Mouse (Mus musculus): ENCODE data around the gene Ticrr. TPM values are rescaled to one million over a fixed set of nuclear protein-coding genes. Genes with fewer than 3 reads are reported as not detected.
A peak's percentile ranks its signal among the peaks of the same experiment; 100 is the strongest.

Ticrr gene
- total and polyA plus RNA-seq, 2 experiments: under 0.01 to 0.04 TPM

DNA sequence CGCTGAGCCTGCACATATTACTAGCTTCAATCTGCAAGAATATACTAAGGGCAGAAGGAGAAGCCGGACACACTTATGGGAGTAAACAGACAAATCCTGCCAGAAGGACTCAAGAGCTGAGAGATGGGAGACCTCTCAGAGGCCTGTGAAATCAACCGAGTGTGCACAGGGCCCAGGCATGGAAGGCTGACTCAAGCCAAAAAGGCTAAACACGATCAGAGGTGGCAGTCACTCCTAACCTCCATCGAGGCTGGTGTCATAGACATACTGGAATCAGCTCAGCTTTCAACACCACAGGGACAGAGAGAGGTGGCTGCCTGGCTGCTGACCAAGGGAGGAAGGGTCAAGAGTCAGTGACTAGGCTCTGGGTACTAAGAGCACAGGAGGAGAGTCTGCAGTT lies 45.2 kb downstream of the Ticrr start:
- Histone ChIP-seq H3K9ac (ENCODE audit: low read depth, low read length) (no peak overlapping the region), H3K79me2 (ENCODE audit: control insufficient read depth, insufficient read depth, low read length) (no peaks in the 10 kb centered on the region), H3K4me1 (ENCODE audit: control insufficient read depth, insufficient read depth, low read length) (no peaks in the 10 kb centered on the region), H3K27ac (replicated peaks; ENCODE audit: insufficient read depth, low read depth, low read length) (no peak overlapping the region), H3K4me3 (ENCODE audit: insufficient read depth, low read depth, low read length) (no peak overlapping the region), H3K36me3 (ENCODE audit: control insufficient read depth, insufficient read depth, low read length) (no peaks in the 10 kb centered on the region), H3K27me3 (ENCODE audit: control insufficient read depth, insufficient read depth, low read length) (0 out of 2 replicates have a peak, but pooled peaks cover 3% of the 10 kb centered on the region)
- WGBS: 61% methylated on average over 5 of the region's 5 CpGs
- no peak for DNase-seq (ENCODE audit: extremely low read depth, low read depth, low spot score)
- TF ChIP-seq POLR2A (IDR thresholded peaks at IDR 0.05; ENCODE audit: extremely low read depth, insufficient read depth, low read length): no peak
- no peak for TF ChIP-seq CTCF (IDR thresholded peaks at IDR 0.05; ENCODE audit: low read depth, low read length)

DNA sequence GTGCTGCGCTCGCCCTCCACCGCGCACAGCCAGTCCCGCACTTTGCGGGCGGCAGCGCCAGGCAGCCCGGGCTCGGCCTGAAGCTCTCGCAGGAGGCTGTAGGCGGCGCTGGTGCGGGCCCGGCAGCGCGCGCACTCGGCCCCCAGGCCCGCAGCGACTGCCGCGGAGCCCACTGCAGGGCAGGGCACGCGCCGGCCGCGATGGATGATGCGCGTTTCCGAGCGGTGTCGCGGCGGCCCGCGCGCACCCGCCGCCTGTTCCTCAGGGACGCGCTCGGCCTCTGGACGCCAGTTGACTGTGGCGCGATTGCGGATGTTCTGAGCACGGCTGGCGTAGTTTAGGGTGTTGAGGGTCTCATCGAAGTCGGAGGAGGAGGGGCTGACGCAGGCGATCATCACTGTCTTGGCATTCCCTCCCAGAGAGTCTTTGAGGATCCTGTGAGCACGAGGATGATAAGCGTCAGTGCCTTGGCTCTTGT lies 50.2 kb downstream of the Ticrr start:
- Histone ChIP-seq H3K4me3 (ENCODE audit: insufficient read depth, low read depth, low read length) (peak overlapping the region; percentile 19; the same call in 1 of the 2 replicates), H3K4me1 (ENCODE audit: control insufficient read depth, insufficient read depth, low read length) (no peaks in the 10 kb centered on the region), H3K79me2 (ENCODE audit: control insufficient read depth, insufficient read depth, low read length) (no peaks in the 10 kb centered on the region), H3K36me3 (ENCODE audit: control insufficient read depth, insufficient read depth, low read length) (no peaks in the 10 kb centered on the region), H3K9ac (ENCODE audit: low read depth, low read length) (no peak overlapping the region), H3K27ac (replicated peaks; ENCODE audit: insufficient read depth, low read depth, low read length) (no peak overlapping the region), H3K27me3 (ENCODE audit: control insufficient read depth, insufficient read depth, low read length) (0 out of 2 replicates have a peak, but pooled peaks cover 4% of the 10 kb centered on the region)
- no peak for TF ChIP-seq CTCF (IDR thresholded peaks at IDR 0.05; ENCODE audit: low read depth, low read length)
- TF ChIP-seq POLR2A (IDR thresholded peaks at IDR 0.05; ENCODE audit: extremely low read depth, insufficient read depth, low read length): no peak
- DNase-seq (ENCODE audit: extremely low read depth, low read depth, low spot score): no peak
- WGBS: 9% methylated on average over 55 of the region's 55 CpGs

DNA sequence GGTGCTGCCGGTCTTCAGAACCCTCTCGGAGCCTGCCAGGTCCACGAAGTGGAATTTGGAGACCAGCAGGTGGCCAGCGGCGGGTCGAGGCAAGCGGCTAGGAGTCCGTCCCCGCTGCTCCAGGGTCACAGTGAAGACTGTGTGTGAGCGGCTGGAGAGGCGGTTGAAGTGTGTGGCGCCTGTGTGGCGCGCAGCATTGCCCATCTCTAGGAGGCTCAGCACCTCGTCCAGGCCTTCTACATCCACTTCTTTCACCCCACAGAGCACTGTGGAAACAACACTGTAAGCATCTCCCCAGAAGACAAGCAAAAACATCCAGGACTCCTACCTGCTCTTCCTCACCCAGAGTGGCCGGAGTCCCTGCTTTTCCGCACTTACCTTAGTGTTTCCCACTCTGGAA lies 50.8 kb downstream of the Ticrr start:
- H3K79me2 ChIP-seq (ENCODE audit: control insufficient read depth, insufficient read depth, low read length): no peaks in the 10 kb centered on the region
- H3K9ac ChIP-seq (ENCODE audit: low read depth, low read length): no peak overlapping the region
- no peaks in the 10 kb centered on the region for H3K4me1 ChIP-seq (ENCODE audit: control insufficient read depth, insufficient read depth, low read length)
- no peaks in the 10 kb centered on the region for H3K36me3 ChIP-seq (ENCODE audit: control insufficient read depth, insufficient read depth, low read length)
- no peak overlapping the region for H3K4me3 ChIP-seq (ENCODE audit: insufficient read depth, low read depth, low read length)
- no peak for TF ChIP-seq POLR2A (IDR thresholded peaks at IDR 0.05; ENCODE audit: extremely low read depth, insufficient read depth, low read length)
- TF ChIP-seq CTCF (IDR thresholded peaks at IDR 0.05; ENCODE audit: low read depth, low read length): no peak
- no peak for DNase-seq (ENCODE audit: extremely low read depth, low read depth, low spot score)
- H3K27ac ChIP-seq (replicated peaks; ENCODE audit: insufficient read depth, low read depth, low read length): no peak overlapping the region
- 0 out of 2 replicates have a peak, but pooled peaks cover 4% of the 10 kb centered on the region for H3K27me3 ChIP-seq (ENCODE audit: control insufficient read depth, insufficient read depth, low read length)
- 64% methylated on average over 17 of the region's 17 CpGs for WGBS

DNA sequence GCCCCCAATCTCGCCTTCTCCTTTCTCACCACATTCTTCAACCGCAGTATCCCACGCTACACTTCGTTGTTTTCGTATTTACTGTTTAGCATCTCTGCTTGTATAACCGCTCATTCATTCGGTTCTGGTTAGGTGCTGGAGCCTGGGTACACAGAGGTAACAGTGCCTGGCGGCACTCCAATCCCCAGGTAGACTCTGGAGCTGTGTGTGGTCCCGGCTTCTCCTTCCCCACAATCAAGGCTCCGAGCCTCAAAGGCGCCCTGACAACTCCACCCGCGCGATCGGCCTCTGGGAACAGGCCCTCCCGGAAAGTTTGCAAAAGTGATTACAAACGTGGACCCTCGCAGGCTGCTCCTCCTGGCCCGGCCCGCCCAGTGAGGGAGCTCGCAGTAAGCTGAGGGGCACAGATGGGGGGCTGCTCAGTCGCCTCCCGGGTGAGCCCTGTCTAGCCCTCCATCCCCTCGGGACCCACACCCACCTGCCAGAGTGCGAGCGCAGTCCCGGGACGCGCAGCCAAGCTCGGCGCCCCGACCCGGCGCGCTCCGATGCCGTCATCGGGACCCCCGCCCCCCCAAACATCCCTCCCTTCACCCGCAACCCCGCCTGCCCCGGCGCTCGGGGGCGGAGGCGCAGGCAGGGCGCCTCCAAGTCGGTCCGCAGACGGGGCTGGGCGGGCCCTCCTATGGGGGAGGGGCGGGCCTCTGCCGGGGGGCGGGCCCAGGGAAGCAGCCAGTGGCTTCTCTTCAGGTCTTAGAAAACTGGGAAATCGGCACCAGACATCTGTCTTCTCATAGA lies 55.4 kb downstream of the Ticrr start, which contains the start of gene Kif7:
Kif7 (minus strand) TSS at position 534 of the 795 bp plus-strand sequence.
- Histone ChIP-seq H3K36me3 (ENCODE audit: control insufficient read depth, insufficient read depth, low read length) (no peaks in the 10 kb centered on the region), H3K79me2 (ENCODE audit: control insufficient read depth, insufficient read depth, low read length) (no peaks in the 10 kb centered on the region), H3K4me3 (ENCODE audit: insufficient read depth, low read depth, low read length) (peak within 1 kb of the TSS; percentile 83), H3K27me3 (ENCODE audit: control insufficient read depth, insufficient read depth, low read length) (no peaks in the 10 kb centered on the region), H3K27ac (replicated peaks; ENCODE audit: insufficient read depth, low read depth, low read length) (no peak within 1 kb of the TSS), H3K4me1 (ENCODE audit: control insufficient read depth, insufficient read depth, low read length) (no peaks in the 10 kb centered on the region), H3K9ac (ENCODE audit: low read depth, low read length) (peak within 1 kb of the TSS; percentile 72)
- TF ChIP-seq CTCF (IDR thresholded peaks at IDR 0.05; ENCODE audit: low read depth, low read length): no peak
- TF ChIP-seq POLR2A (IDR thresholded peaks at IDR 0.05; ENCODE audit: extremely low read depth, insufficient read depth, low read length): no peak
- no peak for DNase-seq (ENCODE audit: extremely low read depth, low read depth, low spot score)
- WGBS: 2% methylated on average over 47 of the region's 55 CpGs

DNA sequence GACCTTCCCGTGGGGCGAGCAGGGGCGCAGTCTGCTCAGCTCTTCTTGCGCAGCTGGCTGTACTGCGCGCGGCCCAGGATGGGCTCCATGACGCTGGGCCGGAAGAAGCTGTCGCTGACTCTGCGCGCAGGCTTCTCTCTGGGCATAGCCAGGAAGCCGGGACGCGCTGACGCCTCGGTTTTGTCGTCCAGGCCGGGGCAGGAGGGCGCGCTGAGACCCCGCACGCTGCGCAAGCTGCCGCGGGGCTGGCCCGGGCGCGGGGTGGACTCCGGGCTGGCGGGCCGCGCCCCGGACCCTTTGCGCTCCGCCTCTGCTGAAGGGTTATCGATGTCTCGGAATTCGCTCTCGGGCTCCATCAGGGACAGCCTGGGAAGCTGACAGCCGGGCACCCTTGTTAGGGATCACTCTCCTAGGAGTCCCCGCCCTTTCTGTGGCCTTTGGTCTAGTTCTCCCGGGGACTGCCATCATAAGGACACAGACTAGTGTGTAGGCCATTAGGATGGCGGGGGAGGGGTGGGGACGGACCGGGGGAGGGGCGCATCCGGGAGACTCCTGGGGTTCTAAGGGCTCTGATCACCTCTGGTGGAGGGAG lies 61.5 kb downstream of the Ticrr start:
- no peak for TF ChIP-seq POLR2A (IDR thresholded peaks at IDR 0.05; ENCODE audit: extremely low read depth, insufficient read depth, low read length)
- no peak for TF ChIP-seq CTCF (IDR thresholded peaks at IDR 0.05; ENCODE audit: low read depth, low read length)

More for the DNA sequence above, 61.5 kb downstream of the Ticrr start:
- Histone ChIP-seq H3K27me3 (ENCODE audit: control insufficient read depth, insufficient read depth, low read length) (no peaks in the 10 kb centered on the region), H3K4me1 (ENCODE audit: control insufficient read depth, insufficient read depth, low read length) (no peaks in the 10 kb centered on the region), H3K9ac (ENCODE audit: low read depth, low read length) (peak overlapping the region; percentile 48), H3K27ac (replicated peaks; ENCODE audit: insufficient read depth, low read depth, low read length) (no peak overlapping the region), H3K4me3 (ENCODE audit: insufficient read depth, low read depth, low read length) (peak overlapping the region; percentile 52), H3K79me2 (ENCODE audit: control insufficient read depth, insufficient read depth, low read length) (no peaks in the 10 kb centered on the region), H3K36me3 (ENCODE audit: control insufficient read depth, insufficient read depth, low read length) (no peaks in the 10 kb centered on the region)
- DNase-seq (ENCODE audit: extremely low read depth, low read depth, low spot score): no peak
- WGBS: 1% methylated on average over 48 of the region's 48 CpGs

Data from liver, adult 2 months (tissue).